Mouse (Mus musculus) olfactory bulb, adult 2 months (tissue): ENCODE data around the gene Amz1.

Source experiments
- CTCF ChIP-seq: fragments of 200-500 bp; IDR thresholded peaks from 2 replicates; pipeline ENCODE4 v1.5.1; 2012; ENCODE audit warnings: low read depth, mild to moderate bottlenecking, low read length, moderate library complexity; ENCODE audit not compliant: insufficient read depth
- POLR2A ChIP-seq: fragments of 200-500 bp; IDR thresholded peaks from 2 replicates; pipeline ENCODE4 v1.6.1; 2012; ENCODE audit warnings: mild to moderate bottlenecking, low read depth, low read length, moderate library complexity; ENCODE audit not compliant: insufficient read depth

GRCm38 (mm10) chr5:140752041-140752440 lies 28.1 kb downstream of the Amz1 start:
- TF ChIP-seq POLR2A, result no peak
- TF ChIP-seq CTCF, result no peak
